In the genomic region with DNA sequence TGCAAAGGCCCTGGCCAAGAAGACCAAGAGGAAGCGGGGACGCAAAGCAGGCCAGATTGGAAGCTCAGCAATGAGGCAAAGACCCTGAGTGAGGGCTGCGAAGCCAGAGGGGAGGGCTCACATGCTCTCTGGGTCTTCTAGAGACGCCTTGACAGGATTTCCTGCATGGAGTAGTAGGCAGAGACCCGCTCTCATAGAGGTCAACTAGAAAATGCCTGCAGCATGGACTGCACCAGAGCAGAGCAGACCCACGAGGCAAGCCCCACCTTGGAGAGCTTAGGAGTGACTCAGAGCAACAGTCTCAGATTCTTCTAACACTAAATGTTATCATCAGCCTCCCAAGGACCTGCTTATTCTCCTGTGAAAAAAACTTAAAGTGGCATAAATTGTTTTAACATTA, we compare ENCODE assay signal across 21 mouse cellular contexts.
"Had no signal": no experiment of that assay in that cellular context is flagged by ENCODE, and none has a peak within 500 bp of the region (broad histone marks: within the 10 kb centered on the region; RNA-seq: fewer than 3 reads in every experiment).

No protein-coding gene starts in this region.

- H3K27me3 ChIP-seq: limb, embryonic 12.5 days; limb, embryonic 15.5 days; midbrain, embryonic 12.5 days; midbrain, embryonic 15.5 days; neural tube, embryonic 13.5 days had no signal

- DNase-seq: kidney, postnatal 10 days; kidney, postnatal 4 days; left cerebral cortex, postnatal 4 days; liver, postnatal 0 days; lung, embryonic 14.5 days; right cerebral cortex, adult 18-20 months; right cerebral cortex, postnatal 14 days; right cerebral cortex, postnatal 4 days; thymus, adult 2 months; thymus, postnatal 14 days; thymus, postnatal 4 days had no signal

- H3K4me2 ChIP-seq: limb, embryonic 12.5 days; limb, embryonic 15.5 days; liver, embryonic 11.5 days; lung, embryonic 14.5 days; midbrain, embryonic 12.5 days; midbrain, embryonic 15.5 days had no signal

- H3K9ac ChIP-seq: limb, embryonic 12.5 days; limb, embryonic 15.5 days; liver, embryonic 14.5 days; liver, postnatal 0 days; lung, embryonic 14.5 days; midbrain, embryonic 12.5 days; midbrain, embryonic 15.5 days had no signal

- H3K4me3 ChIP-seq: limb, embryonic 12.5 days; limb, embryonic 15.5 days; midbrain, embryonic 12.5 days; midbrain, embryonic 15.5 days; neural tube, embryonic 13.5 days had no signal

- H3K27ac ChIP-seq: limb, embryonic 12.5 days; limb, embryonic 15.5 days; liver, embryonic 14.5 days; macrophage; midbrain, embryonic 12.5 days; midbrain, embryonic 15.5 days; stomach, postnatal 0 days had no signal

- H3K36me3 ChIP-seq: limb, embryonic 12.5 days; limb, embryonic 15.5 days; midbrain, embryonic 12.5 days; midbrain, embryonic 15.5 days; neural tube, embryonic 13.5 days had no signal

- H3K9me3 ChIP-seq: limb, embryonic 12.5 days; limb, embryonic 15.5 days; midbrain, embryonic 12.5 days; midbrain, embryonic 15.5 days; neural tube, embryonic 13.5 days had no signal

- ATAC-seq: liver, postnatal 0 days; lung, postnatal 0 days; midbrain, embryonic 15.5 days had no signal
